Comparison of ENCODE assay signal across 15 mouse cellular contexts in the genomic region with DNA sequence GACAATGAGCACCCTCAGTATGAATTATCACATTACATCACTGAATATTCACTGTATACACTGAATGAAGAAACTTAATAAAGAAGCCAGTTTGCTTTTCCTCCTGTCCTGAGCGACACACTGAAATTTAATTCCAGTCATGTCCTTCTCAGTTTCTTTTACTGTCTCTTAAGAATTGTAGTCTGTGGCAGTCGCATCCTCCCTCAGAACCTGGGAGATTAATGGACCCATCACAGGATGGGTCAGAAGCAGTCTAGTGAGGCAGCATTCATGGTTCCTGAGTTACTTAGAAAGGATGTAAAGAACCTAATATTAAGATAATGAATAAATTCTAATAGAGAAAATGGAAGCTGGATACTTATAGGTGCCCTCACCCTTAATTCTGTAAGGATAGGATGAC.
"Had no signal": no experiment of that assay in that cellular context is flagged by ENCODE, and none has a peak within 500 bp of the region (broad histone marks: within the 10 kb centered on the region; RNA-seq: fewer than 3 reads in every experiment).

No protein-coding gene starts in this region.

- H3K4me2 ChIP-seq: neural tube, embryonic 15.5 days; stomach, embryonic 15.5 days had no signal

- H3K9me3 ChIP-seq: neural tube, embryonic 15.5 days; stomach, embryonic 15.5 days had no signal

- H3K36me3 ChIP-seq: neural tube, embryonic 15.5 days; stomach, embryonic 15.5 days had no signal

- H3K4me3 ChIP-seq: neural tube, embryonic 15.5 days; stomach, embryonic 15.5 days had no signal

- H3K27me3 ChIP-seq: neural tube, embryonic 15.5 days; stomach, embryonic 15.5 days had no signal

- H3K9ac ChIP-seq: neural tube, embryonic 15.5 days; stomach, embryonic 15.5 days had no signal

- DNase-seq: retina, postnatal 1 day; right cerebral cortex, adult 18-20 months; right cerebral cortex, postnatal 14 days; right cerebral cortex, postnatal 25 days; right cerebral cortex, postnatal 4 days; spleen, adult 18-20 months; thymus, adult 18-20 months; thymus, adult 2 months; thymus, postnatal 14 days; thymus, postnatal 25 days; thymus, postnatal 36 days; thymus, postnatal 4 days had no signal

- H3K4me1 ChIP-seq: neural tube, embryonic 15.5 days; stomach, embryonic 15.5 days had no signal

- H3K27ac ChIP-seq: neural tube, embryonic 15.5 days; stomach, embryonic 15.5 days; stomach, postnatal 0 days had no signal
